Mouse (Mus musculus) liver, adult 2 months (tissue): ENCODE results near the gene Lrp4. TPM values are rescaled to one million over a fixed set of nuclear protein-coding genes. Genes with fewer than 3 reads are reported as not detected.

Experiments
- DNase-seq: peaks from one replicate; pipeline ENCODE4 v3.0.0-alpha.2; 2011; ENCODE audit warnings: low read depth, low spot score; ENCODE audit errors: extremely low read depth
- H3K27ac ChIP-seq: fragments of 200-500 bp; replicated peaks from 2 replicates; pipeline ENCODE4 v1.5.1; 2012; ENCODE audit warnings: low read depth, mild to moderate bottlenecking, control low read depth, inconsistent platforms, low read length; ENCODE audit not compliant: insufficient read depth
- H3K27me3 ChIP-seq: fragments of 200-500 bp; 2 replicates; pipeline ENCODE4 v1.6.1; 2012; ENCODE audit warnings: mild to moderate bottlenecking, moderate library complexity, low read length, inconsistent platforms; ENCODE audit not compliant: control insufficient read depth, insufficient read depth
- H3K36me3 ChIP-seq: fragments of 200-500 bp; 2 replicates; pipeline ENCODE4 v1.6.1; 2012; ENCODE audit warnings: low read length, inconsistent platforms; ENCODE audit not compliant: control insufficient read depth, insufficient read depth
- H3K4me1 ChIP-seq: fragments of 200-500 bp; 2 replicates; pipeline ENCODE4 v1.6.1; 2011; ENCODE audit warnings: low read length; ENCODE audit not compliant: control insufficient read depth, insufficient read depth
- H3K4me3 ChIP-seq: fragments of 200-500 bp; 2 replicates; pipeline ENCODE4 v1.5.1; 2011; ENCODE audit warnings: low read depth, mild to moderate bottlenecking, control low read depth, low read length, moderate library complexity; ENCODE audit not compliant: insufficient read depth
- H3K79me2 ChIP-seq: fragments of 200-500 bp; 2 replicates; pipeline ENCODE4 v1.6.1; 2012; ENCODE audit warnings: inconsistent platforms, mild to moderate bottlenecking, low read length, moderate library complexity; ENCODE audit not compliant: control insufficient read depth, insufficient read depth
- H3K9ac ChIP-seq: fragments of 200-500 bp; 2 replicates; pipeline ENCODE4 v1.6.1; 2012; ENCODE audit warnings: low read depth, mild to moderate bottlenecking, control low read depth, inconsistent platforms, low read length
- CTCF ChIP-seq: fragments of 200-500 bp; IDR thresholded peaks from 2 replicates; pipeline ENCODE4 v1.5.1; 2011; ENCODE audit warnings: low read depth, low read length, control low read depth
- POLR2A ChIP-seq: fragments of 200-500 bp; IDR thresholded peaks from 2 replicates; pipeline ENCODE4 v1.6.1; 2011; ENCODE audit warnings: low read length, control low read depth; ENCODE audit not compliant: insufficient read depth; ENCODE audit errors: extremely low read depth
- WGBS: fragments of 180-500 bp; shearing (Covaris S2); methylation state at CpG from one replicate; pipeline ENCODE4 v1.1.7; 2018; 5-methylcytosine and 5-hydroxymethylcytosine counted together
- polyA plus RNA-seq: library from polyadenylated mRNA; depleted of rRNA; stranded (reverse); fragments of >200 nt; gene quantifications from 2 replicates; pipeline ENCODE4 v1.2.3, GENCODE M21; 2012
- total RNA-seq: library from RNA; depleted of rRNA; stranded (reverse); fragments of >200 nt; gene quantifications from 2 replicates; pipeline ENCODE4 v1.2.3, GENCODE M21; 2014

Gene Lrp4
- total and polyA plus RNA-seq, 2 experiments = 5.1 to 13.8 TPM

DNA sequence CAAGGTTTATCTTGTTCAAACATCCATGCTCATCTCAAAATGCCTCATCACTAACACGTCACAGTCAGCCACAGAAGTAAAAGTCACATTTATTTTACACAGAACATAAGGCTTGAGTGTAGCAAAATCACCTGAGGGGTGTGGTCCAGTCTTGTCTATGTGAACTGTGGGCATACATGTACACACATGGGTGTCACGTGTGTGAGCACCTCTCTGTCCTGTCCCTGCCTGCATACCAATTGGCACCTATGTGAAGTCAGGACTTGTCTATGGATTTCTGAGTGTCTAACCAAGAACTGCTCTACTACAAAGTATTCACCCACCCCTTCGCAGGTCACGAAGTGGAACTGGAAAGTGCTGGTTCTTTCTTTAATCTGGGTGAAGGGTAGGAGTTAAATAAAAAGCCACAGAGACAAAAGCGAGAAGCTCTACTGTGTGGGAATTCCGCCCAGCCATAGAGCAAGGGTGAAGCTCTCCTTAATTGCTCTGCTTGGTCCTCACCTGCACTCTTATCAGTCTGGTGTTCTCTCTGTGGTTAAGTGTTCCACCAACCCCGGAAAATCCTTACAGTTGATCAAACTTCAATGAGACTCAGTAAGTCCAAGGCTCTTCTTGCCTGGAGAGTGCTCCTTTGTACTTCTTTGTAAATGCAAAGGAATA, 33.1 kb upstream of the Lrp4 start:
- no peak for DNase-seq
- H3K27me3 ChIP-seq = no peaks in the 10 kb centered on the region
- no peak overlapping the region for H3K27ac ChIP-seq
- TF ChIP-seq POLR2A (no peak), CTCF (no peak)
- no peak overlapping the region for H3K9ac ChIP-seq
- H3K36me3 ChIP-seq = no peaks in the 10 kb centered on the region
- H3K4me1 ChIP-seq = no peaks in the 10 kb centered on the region
- no peak overlapping the region for H3K4me3 ChIP-seq
- 92% methylated on average over 7 of the region's 7 CpGs for WGBS
- H3K79me2 ChIP-seq = no peaks in the 10 kb centered on the region

DNA sequence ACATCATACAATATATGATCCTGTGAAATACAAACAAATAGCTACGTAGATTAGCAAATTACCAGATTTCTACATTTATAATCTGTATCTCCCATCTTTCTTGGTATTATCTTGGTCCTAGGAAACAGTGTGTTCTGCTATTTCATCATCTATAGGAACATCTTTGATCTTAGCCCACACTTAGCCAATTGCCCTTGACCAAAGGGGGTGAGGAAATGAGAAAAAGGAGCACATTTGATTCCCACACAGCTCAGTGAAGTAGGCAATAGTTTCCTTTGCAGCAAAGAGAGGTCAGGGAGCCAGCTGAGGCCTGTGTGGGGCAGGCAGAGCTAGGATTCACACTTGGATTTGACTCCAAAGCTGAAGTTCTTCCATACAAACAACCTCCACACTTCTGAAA, 31.0 kb upstream of the Lrp4 start:
- TF ChIP-seq CTCF (no peak), POLR2A (no peak)
- Histone ChIP-seq H3K36me3 (no peaks in the 10 kb centered on the region), H3K9ac (no peak overlapping the region), H3K79me2 (no peaks in the 10 kb centered on the region), H3K27me3 (no peaks in the 10 kb centered on the region), H3K27ac (no peak overlapping the region), H3K4me3 (no peak overlapping the region), H3K4me1 (no peaks in the 10 kb centered on the region)
- WGBS = 89% methylated on average over 1 of the region's 1 CpGs
- no peak for DNase-seq

DNA sequence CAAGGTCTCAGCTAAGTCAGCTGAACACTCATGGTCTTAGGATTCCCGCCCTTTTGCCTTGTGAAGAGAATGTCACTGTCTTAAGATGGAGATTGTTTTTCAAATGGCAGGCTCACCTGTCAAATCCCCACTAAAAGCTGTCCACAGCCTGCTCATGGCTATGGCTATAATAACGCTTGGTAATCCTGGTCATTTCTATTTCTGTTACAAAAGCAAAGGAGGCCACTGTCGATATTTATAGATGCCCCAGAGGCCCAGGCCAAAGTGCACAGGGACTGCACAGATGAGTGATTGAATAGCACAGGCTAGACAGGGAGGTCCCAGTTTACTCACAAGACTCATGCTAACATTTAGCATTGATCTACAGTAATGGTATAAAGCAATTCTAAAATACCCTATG, 28.2 kb upstream of the Lrp4 start:
- 84% methylated on average over 3 of the region's 3 CpGs for WGBS
- no peak overlapping the region for H3K4me3 ChIP-seq

DNA sequence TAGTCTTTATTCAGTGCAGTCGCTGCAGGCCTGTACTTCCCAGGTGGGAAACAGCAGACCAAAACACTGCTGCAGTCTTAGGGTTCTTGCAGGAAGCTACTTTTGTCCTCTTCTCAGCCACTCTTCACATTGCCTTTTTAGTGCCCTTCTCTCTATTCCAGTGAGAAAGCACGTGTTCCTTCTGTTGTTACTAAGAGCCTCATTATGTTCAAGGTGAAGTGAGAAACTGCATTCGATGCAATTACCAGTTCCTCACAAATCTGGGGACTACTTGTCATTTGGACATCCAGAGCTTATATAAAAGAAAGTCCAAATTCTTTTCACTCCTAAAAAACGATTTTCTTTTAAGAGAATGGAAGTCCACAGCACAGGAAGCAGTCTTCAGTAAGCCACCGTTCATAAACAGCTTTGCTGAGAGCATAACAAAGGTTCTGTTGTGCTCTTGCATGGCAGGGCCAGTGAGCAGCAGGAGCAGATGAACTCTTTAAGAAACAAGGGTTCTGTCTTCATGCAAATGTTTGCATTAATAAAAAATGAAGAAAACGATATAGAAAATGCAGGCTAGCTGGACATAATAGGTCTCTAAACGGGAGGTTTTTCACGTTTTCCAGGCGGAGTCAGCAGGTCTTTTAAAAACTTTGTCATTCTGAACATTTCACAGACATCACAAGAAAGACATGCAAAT, 27.3 kb upstream of the Lrp4 start:
- 67% methylated on average over 9 of the region's 9 CpGs for WGBS

More for the DNA sequence above, 28.2 kb upstream of the Lrp4 start:
- no peak overlapping the region for H3K27ac ChIP-seq
- no peak overlapping the region for H3K9ac ChIP-seq
- no peaks in the 10 kb centered on the region for H3K36me3 ChIP-seq
- no peaks in the 10 kb centered on the region for H3K79me2 ChIP-seq
- H3K4me1 ChIP-seq = no peaks in the 10 kb centered on the region
- H3K27me3 ChIP-seq = no peaks in the 10 kb centered on the region
- TF ChIP-seq CTCF (no peak), POLR2A (no peak)
- DNase-seq = no peak

DNA sequence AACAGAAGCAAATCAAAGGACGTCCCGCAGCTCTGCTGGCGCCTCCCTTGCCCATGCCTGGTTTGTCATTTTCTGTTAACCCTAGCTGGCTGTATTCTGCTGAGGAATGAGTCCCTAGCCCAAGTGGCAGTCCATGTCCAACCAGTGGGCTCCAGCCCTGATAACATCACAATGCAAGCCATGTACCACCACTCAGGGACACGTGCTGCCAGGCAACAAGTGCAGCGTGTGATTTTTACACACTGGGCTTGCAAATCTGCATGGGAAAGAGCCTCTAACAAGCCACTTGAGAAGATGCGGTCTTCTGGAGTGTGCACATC, 26.8 kb upstream of the Lrp4 start:
- H3K4me3 ChIP-seq = no peak overlapping the region
- H3K27ac ChIP-seq = no peak overlapping the region
- no peaks in the 10 kb centered on the region for H3K36me3 ChIP-seq
- WGBS = 83% methylated on average over 6 of the region's 6 CpGs
- H3K27me3 ChIP-seq = no peaks in the 10 kb centered on the region
- DNase-seq = no peak
- H3K9ac ChIP-seq = no peak overlapping the region
- TF ChIP-seq POLR2A = no peak
- no peak for TF ChIP-seq CTCF
- H3K4me1 ChIP-seq = no peaks in the 10 kb centered on the region
- no peaks in the 10 kb centered on the region for H3K79me2 ChIP-seq

More for the DNA sequence above, 27.3 kb upstream of the Lrp4 start:
- H3K4me1 ChIP-seq = no peaks in the 10 kb centered on the region
- TF ChIP-seq POLR2A = no peak
- no peak for TF ChIP-seq CTCF
- no peak overlapping the region for H3K9ac ChIP-seq
- no peaks in the 10 kb centered on the region for H3K79me2 ChIP-seq
- no peak overlapping the region for H3K4me3 ChIP-seq
- H3K27me3 ChIP-seq = no peaks in the 10 kb centered on the region
- no peaks in the 10 kb centered on the region for H3K36me3 ChIP-seq
- H3K27ac ChIP-seq = no peak overlapping the region
- no peak for DNase-seq

DNA sequence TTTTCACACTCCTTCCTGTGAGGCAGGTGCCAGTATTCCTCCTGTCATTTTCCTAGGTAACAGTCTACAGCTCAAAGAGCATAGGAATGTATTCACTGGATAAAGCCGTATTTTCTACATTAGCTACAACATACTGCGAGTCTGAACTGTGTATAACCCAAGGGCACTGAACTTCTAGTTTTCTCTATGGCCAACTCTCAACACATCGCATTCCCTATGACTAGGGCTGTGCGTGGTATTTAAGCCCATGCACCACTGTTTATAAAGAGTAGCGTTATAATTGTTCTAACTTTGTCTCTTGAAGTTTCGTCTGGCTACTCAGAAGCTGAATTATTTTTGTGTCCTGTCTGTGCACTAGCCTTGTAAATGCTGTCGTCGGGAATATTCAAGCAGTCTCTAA, 20.6 kb upstream of the Lrp4 start:
- Histone ChIP-seq H3K79me2 (no peaks in the 10 kb centered on the region), H3K9ac (no peak overlapping the region), H3K36me3 (no peaks in the 10 kb centered on the region), H3K4me3 (no peak overlapping the region), H3K4me1 (no peaks in the 10 kb centered on the region), H3K27me3 (no peaks in the 10 kb centered on the region), H3K27ac (no peak overlapping the region)
- DNase-seq = no peak
- WGBS = 89% methylated on average over 8 of the region's 8 CpGs
- no peak for TF ChIP-seq CTCF
- TF ChIP-seq POLR2A = no peak
